Mouse (Mus musculus) forebrain, embryonic 14.5 days (tissue): ENCODE data around the gene Nup205. TPM values are rescaled to one million over a fixed set of nuclear protein-coding genes. Genes with fewer than 3 reads are reported as not detected.

Experiments used
- ATAC-seq: fragments of 200-750 bp; cut with Nextera tagmentation; 2 replicates; pipeline ENCODE4 v1.8.0; 2017; ENCODE audit warnings: mild to moderate bottlenecking, moderate library complexity
- DNase-seq: peaks from one replicate; pipeline ENCODE4 v3.0.0-alpha.2; 2015; ENCODE audit warnings: low spot score
- H3K27ac ChIP-seq: fragments of 300-500 bp; sonication (generic); 2 replicates; pipeline ENCODE4 v1.5.1; 2014; ENCODE audit warnings: low read depth, mild to moderate bottlenecking, control low read depth, low read length, moderate library complexity
- H3K27me3 ChIP-seq: fragments of 300-500 bp; sonication (generic); replicated peaks from 2 replicates; pipeline ENCODE4 v1.6.1; 2014; ENCODE audit warnings: low read length, control low read depth, mixed read lengths; ENCODE audit not compliant: control insufficient read depth, insufficient read depth
- H3K36me3 ChIP-seq: fragments of 300-500 bp; sonication (generic); 2 replicates; pipeline ENCODE4 v1.6.1; 2014; ENCODE audit warnings: low read length, control low read depth; ENCODE audit not compliant: control insufficient read depth, insufficient read depth
- H3K4me1 ChIP-seq: fragments of 300-500 bp; sonication (generic); 2 replicates; pipeline ENCODE4 v1.6.1; 2014; ENCODE audit warnings: antibody characterized with exemption, low read length, control low read depth; ENCODE audit not compliant: control insufficient read depth, insufficient read depth
- H3K4me2 ChIP-seq: fragments of 300-500 bp; sonication (generic); 2 replicates; pipeline ENCODE4 v1.6.1; 2014; ENCODE audit warnings: mild to moderate bottlenecking, control low read depth, low read length
- H3K4me3 ChIP-seq: fragments of 300-500 bp; sonication (generic); 2 replicates; pipeline ENCODE4 v1.5.1; 2014; ENCODE audit warnings: low read depth, low read length, control low read depth
- H3K9ac ChIP-seq: fragments of 300-500 bp; sonication (generic); 2 replicates; pipeline ENCODE4 v1.6.1; 2014; ENCODE audit warnings: mild to moderate bottlenecking, low read length, control low read depth, moderate library complexity
- H3K9me3 ChIP-seq: fragments of 300-500 bp; sonication (generic); replicated peaks from 2 replicates; pipeline ENCODE4 v1.6.1; 2016; ENCODE audit warnings: low read length, control low read depth, mixed read lengths; ENCODE audit not compliant: control insufficient read depth
- WGBS: fragments of 180-500 bp; shearing (Covaris S2); extraction: QIAGEN DNeasy Blood & Tissue Kit; methylation state at CpG from one replicate; pipeline ENCODE4 v1.1.7; 2014; 5-methylcytosine and 5-hydroxymethylcytosine counted together
- polyA plus RNA-seq: library from polyadenylated mRNA; unstranded; fragments of >200 nt; fragmentation: Nextera tagmentation; extraction: Ambion mirVana; gene quantifications from 2 replicates; pipeline ENCODE4 v1.2.1, GENCODE M21; 2014

Gene Nup205
- polyA plus RNA-seq, 1 experiment from 2014 or later, result 32.2 TPM

DNA sequence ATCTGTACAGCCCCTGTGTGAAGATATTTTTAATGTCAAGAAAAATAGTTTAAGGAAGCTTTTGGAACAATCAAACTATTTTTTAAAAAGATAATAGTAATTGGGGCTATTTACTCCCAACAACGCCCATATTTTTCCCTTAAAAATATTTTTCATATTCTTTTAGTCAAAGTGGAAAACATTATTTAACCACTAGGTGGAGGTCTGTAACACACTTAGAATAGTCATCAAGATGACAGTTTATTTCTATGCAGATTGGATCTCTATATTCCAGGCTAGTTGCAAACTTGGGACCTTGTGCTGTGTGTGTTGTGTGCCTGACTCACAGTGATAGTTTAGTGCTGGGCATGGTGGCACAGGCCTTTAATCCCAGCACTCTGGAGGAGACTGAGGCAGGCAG lies 52.2 kb downstream of the Nup205 start:
- Histone ChIP-seq H3K4me1 (no peaks in the 10 kb centered on the region), H3K4me3 (no peak overlapping the region), H3K9me3 (no peaks in the 10 kb centered on the region), H3K36me3 (peaks cover 61% of the 10 kb centered on the region), H3K4me2 (no peak overlapping the region), H3K27me3 (no peaks in the 10 kb centered on the region), H3K27ac (no peak overlapping the region), H3K9ac (no peak overlapping the region)
- DNase-seq (no peak), ATAC-seq (no peak)
- 93% methylated on average over 1 of the region's 1 CpGs for WGBS

DNA sequence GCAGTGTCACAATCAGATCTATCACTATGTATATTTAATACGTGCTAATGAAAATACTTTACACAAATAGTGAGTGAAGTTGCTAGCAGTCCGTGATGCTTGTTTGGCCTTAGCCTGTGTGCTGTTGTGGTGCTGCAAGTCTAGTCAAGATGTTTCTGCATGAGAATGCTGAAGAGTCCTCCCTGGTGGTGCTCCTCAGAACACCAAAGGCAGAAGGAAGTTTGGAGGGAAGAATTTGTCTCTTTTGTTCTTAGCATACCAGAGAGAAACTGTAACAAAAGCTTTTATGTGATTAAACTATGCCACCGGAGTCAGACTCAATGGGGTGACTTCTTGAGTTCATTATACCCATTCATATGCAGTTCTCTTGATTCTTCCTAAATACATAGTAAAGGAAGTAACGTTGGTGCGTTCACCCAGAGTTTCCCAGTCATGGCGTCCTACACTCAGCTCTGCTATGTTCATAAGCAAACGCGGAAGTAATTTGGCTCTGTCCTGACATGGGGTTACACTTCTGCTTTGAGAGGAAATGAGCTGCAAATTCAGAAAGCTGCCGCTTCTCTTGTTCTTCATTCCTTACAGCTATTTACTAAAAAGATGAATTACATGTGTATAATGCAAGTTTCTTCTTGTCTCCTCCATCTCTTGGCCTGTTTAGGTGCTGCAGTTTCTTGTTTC lies 59.0 kb downstream of the Nup205 start:
- Histone ChIP-seq H3K4me3 (no peak overlapping the region), H3K27me3 (no peaks in the 10 kb centered on the region), H3K9me3 (no peaks in the 10 kb centered on the region), H3K9ac (no peak overlapping the region), H3K4me2 (no peak overlapping the region), H3K27ac (no peak overlapping the region), H3K4me1 (no peaks in the 10 kb centered on the region), H3K36me3 (peaks cover 82% of the 10 kb centered on the region)
- ATAC-seq, result no peak
- WGBS, result 68% methylated on average over 9 of the region's 9 CpGs
- no peak for DNase-seq

DNA sequence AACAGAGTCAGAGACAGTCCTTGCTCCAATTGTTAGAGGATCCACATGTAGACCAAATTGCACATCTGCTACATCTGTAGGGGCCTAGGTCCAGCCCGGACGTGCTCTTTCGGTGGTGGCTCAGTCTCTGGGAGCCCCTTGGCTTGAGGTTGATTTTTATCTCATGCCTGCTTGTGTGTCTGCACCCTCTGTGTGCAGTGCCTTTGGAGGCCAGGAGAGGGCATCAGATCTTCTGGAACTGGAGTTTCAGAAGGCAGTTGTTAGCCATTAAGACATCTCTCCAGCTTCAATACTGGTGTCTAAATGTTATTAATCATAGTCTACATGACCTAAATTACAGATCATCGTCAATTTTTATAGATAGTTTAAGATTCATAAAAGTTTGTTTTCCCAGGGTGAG lies 66.0 kb downstream of the Nup205 start:
- Histone ChIP-seq H3K9me3 (no peaks in the 10 kb centered on the region), H3K27ac (no peak overlapping the region), H3K4me3 (no peak overlapping the region), H3K4me2 (no peak overlapping the region), H3K27me3 (no peaks in the 10 kb centered on the region), H3K36me3 (peaks cover 77% of the 10 kb centered on the region), H3K9ac (no peak overlapping the region), H3K4me1 (no peaks in the 10 kb centered on the region)
- WGBS, result 96% methylated on average over 4 of the region's 4 CpGs
- no peak for DNase-seq
- ATAC-seq, result no peak

DNA sequence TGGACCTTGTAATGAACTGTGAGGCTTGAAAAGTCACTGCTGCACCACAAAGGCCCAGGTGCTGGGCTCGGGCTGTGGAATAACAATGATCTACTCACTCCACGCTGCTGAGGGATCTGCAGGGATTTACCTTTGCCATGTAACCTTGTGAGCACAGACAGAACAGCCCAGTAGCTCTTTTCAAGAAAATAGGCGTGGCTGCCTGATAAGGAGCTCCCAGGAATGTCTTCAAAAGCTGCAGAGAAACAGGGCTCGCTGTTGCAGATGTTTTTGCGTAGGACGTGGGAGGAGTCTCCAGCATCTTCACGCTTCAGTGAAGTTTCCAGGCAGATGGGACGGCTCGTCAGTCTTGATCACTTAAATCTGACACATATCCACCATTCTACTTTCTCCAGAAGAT lies 66.8 kb downstream of the Nup205 start:
- H3K9me3 ChIP-seq, result no peaks in the 10 kb centered on the region
- ATAC-seq (no peak), DNase-seq (no peak)
- H3K27ac ChIP-seq, result no peak overlapping the region
- H3K27me3 ChIP-seq, result no peaks in the 10 kb centered on the region
- H3K4me3 ChIP-seq, result no peak overlapping the region
- no peak overlapping the region for H3K9ac ChIP-seq
- 86% methylated on average over 9 of the region's 9 CpGs for WGBS
- H3K36me3 ChIP-seq, result peaks cover 69% of the 10 kb centered on the region
- no peak overlapping the region for H3K4me2 ChIP-seq
- H3K4me1 ChIP-seq, result no peaks in the 10 kb centered on the region

DNA sequence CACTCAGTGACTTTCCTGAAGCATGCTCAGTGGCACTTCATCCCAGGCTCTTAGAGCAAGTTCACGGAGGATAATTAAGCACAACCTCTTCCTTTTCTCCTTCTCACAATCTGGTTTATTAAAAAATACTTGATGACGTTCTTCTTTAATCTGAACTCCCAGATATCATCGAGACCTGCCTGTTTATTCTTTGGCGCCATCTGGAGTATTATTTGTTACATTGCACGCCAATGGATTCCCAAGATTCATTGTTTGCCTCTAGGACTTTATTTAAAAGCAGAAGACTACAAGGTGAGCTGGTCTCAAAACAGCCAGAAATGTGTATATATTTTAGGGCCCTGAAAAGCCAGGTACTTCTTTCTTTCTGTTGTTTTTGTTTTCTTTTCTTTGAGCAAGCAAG lies 67.9 kb downstream of the Nup205 start:
- peak; percentile 66 for DNase-seq
- H3K9ac ChIP-seq, result no peak overlapping the region
- WGBS, result 65% methylated on average over 5 of the region's 5 CpGs
- no peaks in the 10 kb centered on the region for H3K9me3 ChIP-seq
- ATAC-seq, result no peak
- peaks cover 60% of the 10 kb centered on the region for H3K36me3 ChIP-seq
- H3K27me3 ChIP-seq, result no peaks in the 10 kb centered on the region
- no peaks in the 10 kb centered on the region for H3K4me1 ChIP-seq
- no peak overlapping the region for H3K4me2 ChIP-seq
- no peak overlapping the region for H3K4me3 ChIP-seq
- H3K27ac ChIP-seq, result no peak overlapping the region

DNA sequence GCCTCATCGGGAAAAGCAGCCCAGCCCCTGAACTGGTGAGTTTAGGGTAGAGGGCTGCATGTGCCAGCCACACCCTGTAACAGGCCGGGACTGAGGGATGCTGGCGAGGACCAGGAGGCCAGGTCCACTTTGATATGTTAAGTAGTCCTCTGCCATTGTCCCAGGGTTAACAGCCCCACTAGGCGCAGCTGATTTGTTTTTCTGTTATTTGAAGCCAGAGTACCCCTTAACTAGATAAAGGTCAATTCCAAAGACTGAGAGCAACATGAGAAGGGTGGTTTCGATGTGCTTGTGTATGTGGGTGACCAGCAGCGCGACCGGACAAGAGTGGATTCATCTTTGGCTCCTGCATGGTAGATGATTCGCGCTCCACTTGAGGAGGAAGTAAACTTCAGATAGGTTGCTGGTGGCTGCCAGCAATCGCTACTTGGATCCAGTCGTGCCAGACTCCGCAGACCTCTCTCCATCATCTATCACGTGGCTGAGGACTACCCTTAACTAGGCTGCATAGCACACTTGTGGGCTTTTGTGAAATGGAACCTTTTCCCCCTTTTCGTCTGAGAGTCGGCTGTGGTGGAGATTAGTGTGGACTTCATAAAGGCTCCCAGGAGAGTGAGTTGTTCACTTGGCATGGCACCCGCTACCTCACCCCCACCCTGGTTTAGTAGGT lies 74.7 kb downstream of the Nup205 start:
- peak overlapping the region; percentile 47 for H3K9ac ChIP-seq
- peak overlapping the region; percentile 71 for H3K4me3 ChIP-seq
- H3K27me3 ChIP-seq, result no peaks in the 10 kb centered on the region
- H3K9me3 ChIP-seq, result no peaks in the 10 kb centered on the region
- H3K4me2 ChIP-seq, result peak overlapping the region; percentile 52
- DNase-seq (no peak), ATAC-seq (no peak)
- H3K36me3 ChIP-seq, result no peaks in the 10 kb centered on the region
- no peak overlapping the region for H3K27ac ChIP-seq
- H3K4me1 ChIP-seq, result peaks cover 20% of the 10 kb centered on the region
- 68% methylated on average over 17 of the region's 17 CpGs for WGBS

DNA sequence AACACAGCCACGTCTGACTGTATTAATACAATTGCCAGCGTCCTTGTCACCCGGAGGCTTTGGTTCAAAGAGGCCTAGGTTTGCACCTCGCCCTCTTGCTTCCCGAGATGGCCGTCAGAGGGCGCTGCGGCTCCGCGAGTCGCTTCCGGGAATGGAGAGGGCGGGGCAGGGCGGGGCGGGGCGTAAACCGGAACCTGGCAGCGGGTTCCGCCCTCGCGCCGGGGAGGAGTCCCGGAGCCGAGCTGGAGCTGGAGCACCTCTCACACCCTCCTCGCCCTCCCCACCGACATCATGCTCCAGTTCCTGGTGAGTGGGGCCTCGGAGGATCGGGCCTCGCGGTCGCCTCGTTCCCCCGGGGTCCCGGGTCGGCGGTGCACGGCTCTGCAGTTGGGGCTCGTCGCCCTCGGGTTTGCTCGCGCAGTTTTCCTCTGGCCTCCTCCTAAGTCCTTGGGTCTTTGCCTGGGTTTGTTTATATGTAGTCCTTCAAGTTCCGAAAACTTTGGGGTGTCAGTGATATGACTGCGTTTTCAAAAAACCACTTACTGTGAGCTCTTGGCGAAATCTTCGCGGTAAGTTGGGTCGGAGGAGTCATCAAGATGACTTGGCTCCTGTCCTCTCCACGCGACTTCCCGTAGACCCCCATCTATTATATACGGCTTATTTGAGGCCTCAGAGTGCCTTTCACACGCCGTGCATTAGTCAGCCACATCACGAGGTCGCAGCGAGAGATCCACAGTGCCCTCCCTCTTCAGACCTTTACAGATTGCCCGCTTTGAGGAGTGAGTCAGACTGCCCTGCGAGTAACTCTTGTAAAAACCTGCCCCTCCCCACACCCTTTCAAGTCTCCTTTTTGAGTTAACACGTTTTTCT lies 75.5 kb downstream of the Nup205 start:
- DNase-seq (peak; percentile 87), ATAC-seq (peak; percentile 94)
- Histone ChIP-seq H3K9ac (peak overlapping the region; percentile 80), H3K27me3 (no peaks in the 10 kb centered on the region), H3K9me3 (no peaks in the 10 kb centered on the region), H3K4me2 (peak overlapping the region; percentile 52), H3K36me3 (no peaks in the 10 kb centered on the region), H3K27ac (peak overlapping the region; percentile 73; the same call in 1 of the 2 replicates), H3K4me3 (peak overlapping the region; percentile 71), H3K4me1 (peaks cover 20% of the 10 kb centered on the region)
- WGBS, result under 1% methylated on average over 60 of the region's 60 CpGs

DNA sequence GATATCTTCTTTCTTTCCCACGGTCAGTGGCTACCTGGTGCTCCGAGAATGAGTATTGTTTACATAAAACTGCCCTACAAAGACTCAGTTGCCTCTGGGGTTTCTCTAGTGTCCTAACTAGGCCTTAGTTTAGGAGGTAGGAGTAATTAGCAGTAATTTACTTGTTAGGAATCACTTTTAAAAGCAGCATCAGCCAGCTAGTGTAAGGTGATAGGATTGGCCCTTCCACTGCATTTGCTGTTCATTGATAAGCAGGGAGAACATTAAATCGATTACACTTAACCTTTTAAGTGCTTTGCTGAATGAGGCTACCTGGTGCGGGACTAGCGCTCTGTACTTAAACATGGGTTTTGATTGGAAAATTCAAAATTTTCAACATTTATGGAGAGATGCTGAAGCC lies 76.3 kb downstream of the Nup205 start:
- no peak for DNase-seq
- H3K27me3 ChIP-seq, result no peaks in the 10 kb centered on the region
- H3K9ac ChIP-seq, result peak overlapping the region; percentile 80
- no peaks in the 10 kb centered on the region for H3K9me3 ChIP-seq
- H3K36me3 ChIP-seq, result no peaks in the 10 kb centered on the region
- H3K27ac ChIP-seq, result no peak overlapping the region
- peak overlapping the region; percentile 71 for H3K4me3 ChIP-seq
- peak overlapping the region; percentile 52 for H3K4me2 ChIP-seq
- peaks cover 20% of the 10 kb centered on the region for H3K4me1 ChIP-seq
- 43% methylated on average over 5 of the region's 5 CpGs for WGBS
- ATAC-seq, result no peak
